Mouse (Mus musculus): Measurements from ENCODE around the gene 1700056E22Rik. TPM values are rescaled to one million over a fixed set of nuclear protein-coding genes. Genes with fewer than 3 reads are reported as not detected.

1700056E22Rik gene
- polyA plus RNA-seq (2015; fragmentation: Nextera tagmentation; extraction: Ambion mirVana), result 1.4 and 1.5 TPM in 2 replicates

DNA sequence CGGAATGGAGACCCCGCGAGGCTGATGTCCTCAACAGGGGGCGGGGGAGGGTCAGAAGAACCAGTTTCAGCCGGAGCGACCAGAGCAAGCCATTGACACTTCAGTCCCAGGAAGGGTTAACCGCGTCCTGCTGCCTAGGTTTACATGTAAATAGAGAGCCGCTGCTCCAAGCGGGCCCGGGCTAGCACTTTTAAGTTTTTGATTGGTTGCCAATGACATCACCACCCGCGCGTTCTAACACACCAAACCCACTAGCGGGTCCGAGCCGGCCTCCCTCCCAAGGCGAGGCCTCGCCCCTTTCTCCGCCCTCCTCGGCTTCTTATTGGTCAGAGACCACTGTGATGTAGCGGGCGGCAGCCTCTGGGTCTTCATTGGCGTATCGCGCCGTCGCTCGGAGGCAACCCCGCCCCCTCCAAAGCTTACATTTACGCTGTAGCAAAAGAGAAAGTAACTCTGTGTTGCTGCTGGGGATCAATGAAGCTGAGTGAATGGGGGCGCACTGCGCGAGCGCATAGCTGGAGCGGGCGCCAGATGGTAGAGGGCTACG, at the start of gene 1700056E22Rik:
TSS of gene 1700056E22Rik (minus strand) at position 291 of the 547 bp plus-strand sequence.
- Histone ChIP-seq H3K4me1 (peaks cover 8% of the 10 kb centered on the region), H3K27ac (peak within 1 kb of the TSS; percentile 96), H3K36me3 (no peaks in the 10 kb centered on the region), H3K27me3 (replicated peaks) (no peaks in the 10 kb centered on the region), H3K4me2 (peak within 1 kb of the TSS; percentile 92), H3K9me3 (no peaks in the 10 kb centered on the region), H3K9ac (peak within 1 kb of the TSS; percentile 81), H3K4me3 (replicated peaks) (peak within 1 kb of the TSS; percentile 75)
- ATAC-seq (ENCODE audit: insufficient read depth, low FRiP score, low read depth), result peak; percentile 99
- under 1% methylated on average over 38 of the region's 38 CpGs for WGBS

DNA sequence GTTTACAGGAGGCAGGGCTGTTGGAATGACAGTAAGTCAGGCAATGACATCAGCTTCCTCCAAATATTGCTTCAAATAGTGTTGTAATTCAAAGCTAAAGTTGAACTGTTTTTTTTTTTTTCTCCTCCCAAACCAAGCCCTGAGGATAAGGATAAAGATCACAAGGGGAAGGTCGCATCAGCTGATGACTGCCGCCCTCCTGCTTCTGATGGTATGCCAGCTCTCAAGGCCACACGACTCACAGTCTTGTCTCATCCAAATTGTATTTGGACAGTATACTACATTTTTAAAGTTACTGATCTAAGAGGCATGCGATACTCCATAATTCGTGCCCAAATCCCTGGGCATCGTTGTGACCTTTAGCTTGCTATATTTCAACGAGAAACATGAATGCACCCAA, 49.1 kb upstream of the 1700056E22Rik start:
- WGBS, result 76% methylated on average over 7 of the region's 7 CpGs
- ATAC-seq (ENCODE audit: insufficient read depth, low FRiP score, low read depth), result no peak

DNA sequence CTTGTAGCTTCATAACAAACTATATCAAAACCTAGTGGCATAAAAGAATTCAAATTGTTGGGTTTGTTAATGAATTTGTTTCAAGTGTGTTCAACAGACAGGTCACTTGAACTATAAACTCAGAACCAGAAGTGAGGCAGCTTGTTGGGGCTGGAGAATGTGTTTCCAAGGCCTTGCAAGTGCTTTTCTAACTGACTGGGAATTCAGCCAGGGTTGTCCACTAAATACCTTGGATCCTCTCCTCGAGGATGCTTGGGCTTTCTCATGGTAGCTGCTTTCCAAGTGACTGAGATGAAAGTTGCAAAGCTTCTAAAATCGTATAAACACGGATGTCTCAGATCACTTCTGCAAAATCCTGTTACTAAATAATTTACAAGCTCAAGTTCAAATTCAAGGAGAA, 48.6 kb upstream of the 1700056E22Rik start:
- Histone ChIP-seq H3K4me2 (no peak overlapping the region), H3K9me3 (no peaks in the 10 kb centered on the region), H3K36me3 (no peaks in the 10 kb centered on the region), H3K4me3 (replicated peaks) (no peak overlapping the region), H3K9ac (no peak overlapping the region), H3K4me1 (no peaks in the 10 kb centered on the region), H3K27ac (no peak overlapping the region), H3K27me3 (replicated peaks) (no peaks in the 10 kb centered on the region)
- ATAC-seq (ENCODE audit: insufficient read depth, low FRiP score, low read depth), result no peak
- WGBS, result 43% methylated on average over 3 of the region's 3 CpGs

More for the DNA sequence above, 49.1 kb upstream of the 1700056E22Rik start:
- Histone ChIP-seq H3K27ac (no peak overlapping the region), H3K9ac (no peak overlapping the region), H3K4me3 (replicated peaks) (no peak overlapping the region), H3K9me3 (no peaks in the 10 kb centered on the region), H3K27me3 (replicated peaks) (no peaks in the 10 kb centered on the region), H3K4me2 (no peak overlapping the region), H3K36me3 (no peaks in the 10 kb centered on the region), H3K4me1 (no peaks in the 10 kb centered on the region)

DNA sequence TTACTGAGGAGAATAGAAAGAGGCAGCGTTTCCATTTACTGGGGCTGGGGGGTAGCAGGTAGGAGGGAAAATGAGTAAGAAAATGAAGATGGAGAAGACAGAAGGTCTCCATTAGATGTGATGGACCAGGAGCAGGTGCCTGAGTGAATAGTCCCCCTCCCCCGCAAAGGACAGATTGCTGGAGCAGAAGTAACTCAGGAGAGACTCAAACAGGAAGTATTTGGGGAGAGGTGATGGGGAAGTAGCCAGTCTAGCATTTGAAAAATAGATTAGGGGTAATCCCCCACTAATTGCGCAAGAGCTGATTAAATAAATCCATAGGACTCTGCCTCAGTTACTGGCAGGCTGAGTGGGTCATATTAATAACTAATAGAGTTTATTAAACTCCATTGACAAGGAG, 45.2 kb upstream of the 1700056E22Rik start:
- Histone ChIP-seq H3K27ac (no peak overlapping the region), H3K4me3 (replicated peaks) (no peak overlapping the region), H3K9ac (no peak overlapping the region), H3K4me1 (peaks cover 5% of the 10 kb centered on the region; the same call in 1 of the 2 replicates), H3K27me3 (replicated peaks) (no peaks in the 10 kb centered on the region), H3K36me3 (no peaks in the 10 kb centered on the region), H3K4me2 (no peak overlapping the region), H3K9me3 (no peaks in the 10 kb centered on the region)
- ATAC-seq (ENCODE audit: insufficient read depth, low FRiP score, low read depth), result no peak
- 89% methylated on average over 3 of the region's 3 CpGs for WGBS

DNA sequence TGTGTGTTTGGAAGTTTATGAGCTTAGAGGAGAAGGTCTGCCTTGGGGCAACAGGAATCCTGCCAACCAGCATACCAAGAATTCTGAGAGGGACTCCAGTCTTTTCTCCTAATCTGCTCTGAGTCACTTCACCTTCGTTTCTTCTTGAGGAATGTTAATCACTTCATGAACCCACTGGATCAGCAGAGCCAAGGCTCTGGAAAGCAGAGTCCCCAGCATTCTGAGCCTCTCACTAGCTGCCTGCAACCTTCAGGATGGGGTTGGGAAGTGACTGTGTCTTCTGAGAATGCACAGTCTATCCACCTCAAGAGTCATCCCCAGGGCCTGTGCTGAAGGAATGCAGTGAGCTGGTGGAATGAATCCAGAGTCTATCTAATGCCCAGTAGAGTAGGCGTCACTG, 42.7 kb upstream of the 1700056E22Rik start:
- H3K27me3 ChIP-seq (replicated peaks), result no peaks in the 10 kb centered on the region
- no peak for ATAC-seq (ENCODE audit: insufficient read depth, low FRiP score, low read depth)
- 0 out of 2 replicates have a peak overlapping the region, but pooled peaks have one; percentile 26 for H3K27ac ChIP-seq
- H3K9me3 ChIP-seq, result no peaks in the 10 kb centered on the region
- H3K4me2 ChIP-seq, result no peak overlapping the region
- peaks cover 5% of the 10 kb centered on the region; the same call in 1 of the 2 replicates for H3K4me1 ChIP-seq
- no peaks in the 10 kb centered on the region for H3K36me3 ChIP-seq
- H3K4me3 ChIP-seq (replicated peaks), result no peak overlapping the region
- H3K9ac ChIP-seq, result no peak overlapping the region
- WGBS, result 36% methylated on average over 2 of the region's 2 CpGs

DNA sequence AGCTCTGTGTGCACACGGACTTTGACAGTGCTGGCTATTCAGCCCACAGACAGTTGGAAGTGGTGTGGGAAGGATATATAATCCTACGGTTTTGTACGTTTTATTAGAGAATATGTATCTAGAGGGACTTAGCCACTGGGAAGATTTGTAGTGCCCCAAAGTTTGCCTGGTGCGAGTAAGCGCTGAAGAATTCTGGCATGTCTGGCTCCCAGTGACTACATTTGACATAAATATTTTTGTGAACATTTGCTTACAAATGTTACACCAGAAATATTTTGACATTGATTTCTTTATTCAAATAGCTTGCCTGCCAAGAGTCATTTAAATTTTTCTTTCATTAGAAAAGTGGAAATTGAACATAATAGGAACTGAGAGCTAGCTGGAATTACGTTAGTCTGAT, 42.0 kb upstream of the 1700056E22Rik start:
- Histone ChIP-seq H3K4me2 (no peak overlapping the region), H3K36me3 (no peaks in the 10 kb centered on the region), H3K27me3 (replicated peaks) (no peaks in the 10 kb centered on the region), H3K9ac (no peak overlapping the region), H3K4me3 (replicated peaks) (no peak overlapping the region), H3K27ac (peak overlapping the region; percentile 31; the same call in 1 of the 2 replicates), H3K4me1 (peaks cover 5% of the 10 kb centered on the region; the same call in 1 of the 2 replicates), H3K9me3 (no peaks in the 10 kb centered on the region)
- 51% methylated on average over 6 of the region's 6 CpGs for WGBS
- no peak for ATAC-seq (ENCODE audit: insufficient read depth, low FRiP score, low read depth)

DNA sequence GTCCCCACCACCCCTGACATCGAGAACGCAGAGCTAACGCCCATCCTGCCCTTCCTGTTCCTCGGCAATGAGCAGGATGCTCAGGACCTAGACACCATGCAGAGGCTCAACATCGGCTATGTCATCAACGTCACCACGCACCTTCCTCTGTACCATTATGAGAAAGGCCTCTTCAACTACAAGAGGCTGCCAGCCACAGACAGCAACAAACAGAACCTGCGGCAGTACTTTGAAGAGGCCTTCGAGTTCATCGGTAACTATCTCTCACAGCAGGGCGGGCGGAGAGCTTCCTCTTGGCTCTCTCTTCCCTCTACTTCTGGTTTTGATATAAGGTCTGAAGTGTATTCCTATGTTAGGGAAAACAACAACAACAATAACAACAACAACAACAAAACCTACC, 34.9 kb upstream of the 1700056E22Rik start:
- H3K4me2 ChIP-seq, result no peak overlapping the region
- no peak overlapping the region for H3K4me3 ChIP-seq (replicated peaks)
- no peak overlapping the region for H3K27ac ChIP-seq
- H3K9me3 ChIP-seq, result no peaks in the 10 kb centered on the region
- no peaks in the 10 kb centered on the region for H3K36me3 ChIP-seq
- ATAC-seq (ENCODE audit: insufficient read depth, low FRiP score, low read depth), result no peak
- no peaks in the 10 kb centered on the region for H3K27me3 ChIP-seq (replicated peaks)
- H3K4me1 ChIP-seq, result no peaks in the 10 kb centered on the region
- 92% methylated on average over 12 of the region's 12 CpGs for WGBS
- H3K9ac ChIP-seq, result no peak overlapping the region

DNA sequence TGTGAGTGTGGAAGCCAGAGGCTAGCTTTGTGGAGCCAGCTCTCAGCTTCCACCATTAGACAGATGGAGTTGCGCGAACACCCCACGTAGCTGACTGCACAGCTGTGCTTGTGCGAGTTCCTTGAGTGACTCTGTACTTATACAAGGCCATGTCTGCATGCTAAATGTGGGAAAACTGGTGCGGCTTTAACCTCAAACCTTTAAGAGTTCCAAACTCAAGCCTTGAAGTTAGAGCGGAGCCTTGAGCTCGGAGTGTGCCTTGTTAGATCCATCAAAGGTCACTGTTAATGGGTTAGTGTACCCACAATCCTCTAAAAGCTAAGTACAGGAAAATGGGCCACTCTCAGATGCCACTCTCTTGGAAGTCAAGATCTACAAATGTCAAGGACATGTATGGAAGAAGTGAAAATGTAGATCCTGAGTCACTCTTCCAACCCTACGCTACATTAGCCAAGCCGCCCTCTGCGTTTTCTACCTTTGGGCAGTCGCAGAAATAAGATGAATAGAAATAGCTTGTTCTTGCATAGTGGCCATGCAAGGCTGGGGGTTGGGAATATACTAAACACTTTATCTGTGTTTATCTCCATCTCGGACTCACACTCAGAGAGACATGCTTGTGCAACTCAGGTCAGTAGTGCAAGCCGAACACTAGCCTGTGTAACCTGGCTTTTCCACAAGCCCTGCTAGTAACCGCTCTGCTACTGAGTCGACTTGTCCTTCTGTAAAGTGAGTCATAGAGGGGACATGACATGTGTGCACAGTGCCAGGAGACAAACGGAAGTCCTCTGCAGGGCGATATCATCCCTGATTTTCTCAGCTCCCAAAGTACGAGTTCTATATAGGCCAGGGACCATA, 33.8 kb upstream of the 1700056E22Rik start:
- WGBS, result 88% methylated on average over 18 of the region's 18 CpGs

DNA sequence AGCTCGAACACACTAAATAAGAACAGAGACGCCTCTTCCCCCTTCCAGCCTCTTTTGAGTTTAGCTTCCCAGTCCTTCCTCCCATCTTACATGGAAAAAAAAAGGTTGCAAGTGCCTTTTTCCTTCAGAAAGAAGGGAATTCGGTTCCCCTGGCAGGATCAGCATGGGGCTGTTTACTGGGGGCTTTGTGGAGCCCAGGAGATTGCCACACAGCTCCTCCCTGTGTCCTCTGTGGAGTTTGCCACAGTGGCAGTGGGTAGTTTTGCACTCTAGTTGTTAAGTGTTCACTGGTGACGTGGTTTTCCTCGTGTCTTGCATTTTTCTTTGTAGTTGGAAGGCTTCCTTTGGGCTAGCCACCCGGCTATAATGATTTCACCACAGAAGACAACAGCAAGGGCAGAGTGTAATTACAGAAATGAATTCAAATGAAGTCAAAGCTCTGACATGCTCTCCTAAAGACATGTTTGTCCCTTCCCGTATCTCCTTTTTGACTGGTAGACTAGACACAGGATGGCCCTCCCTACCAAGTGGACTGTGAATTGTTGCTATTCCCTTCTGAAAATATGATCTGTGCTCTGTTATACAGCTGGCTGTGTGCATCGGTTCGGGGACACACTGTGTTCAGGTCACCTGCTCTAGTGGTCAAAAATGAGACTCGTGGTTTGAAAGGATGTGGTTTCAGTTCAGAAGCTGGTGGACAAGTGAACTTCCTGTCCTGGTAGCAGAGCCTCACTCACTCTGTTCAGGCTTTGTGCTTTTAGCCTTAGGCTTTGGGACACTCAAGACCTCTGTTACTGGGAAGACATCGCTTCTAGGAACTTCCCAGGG, 32.6 kb upstream of the 1700056E22Rik start:
- no peaks in the 10 kb centered on the region for H3K36me3 ChIP-seq
- no peak overlapping the region for H3K9ac ChIP-seq
- H3K4me1 ChIP-seq, result peaks cover under 1% of the 10 kb centered on the region; the same call in 1 of the 2 replicates
- no peak overlapping the region for H3K4me2 ChIP-seq
- no peaks in the 10 kb centered on the region for H3K27me3 ChIP-seq (replicated peaks)
- H3K27ac ChIP-seq, result no peak overlapping the region
- H3K4me3 ChIP-seq (replicated peaks), result no peak overlapping the region
- H3K9me3 ChIP-seq, result no peaks in the 10 kb centered on the region
- ATAC-seq (ENCODE audit: insufficient read depth, low FRiP score, low read depth), result no peak
- WGBS, result 71% methylated on average over 11 of the region's 11 CpGs

More for the DNA sequence above, 33.8 kb upstream of the 1700056E22Rik start:
- no peak overlapping the region for H3K4me3 ChIP-seq (replicated peaks)
- H3K9me3 ChIP-seq, result no peaks in the 10 kb centered on the region
- no peak for ATAC-seq (ENCODE audit: insufficient read depth, low FRiP score, low read depth)
- H3K9ac ChIP-seq, result no peak overlapping the region
- no peaks in the 10 kb centered on the region for H3K36me3 ChIP-seq
- H3K4me2 ChIP-seq, result no peak overlapping the region
- H3K27ac ChIP-seq, result no peak overlapping the region
- H3K4me1 ChIP-seq, result no peaks in the 10 kb centered on the region
- H3K27me3 ChIP-seq (replicated peaks), result no peaks in the 10 kb centered on the region

DNA sequence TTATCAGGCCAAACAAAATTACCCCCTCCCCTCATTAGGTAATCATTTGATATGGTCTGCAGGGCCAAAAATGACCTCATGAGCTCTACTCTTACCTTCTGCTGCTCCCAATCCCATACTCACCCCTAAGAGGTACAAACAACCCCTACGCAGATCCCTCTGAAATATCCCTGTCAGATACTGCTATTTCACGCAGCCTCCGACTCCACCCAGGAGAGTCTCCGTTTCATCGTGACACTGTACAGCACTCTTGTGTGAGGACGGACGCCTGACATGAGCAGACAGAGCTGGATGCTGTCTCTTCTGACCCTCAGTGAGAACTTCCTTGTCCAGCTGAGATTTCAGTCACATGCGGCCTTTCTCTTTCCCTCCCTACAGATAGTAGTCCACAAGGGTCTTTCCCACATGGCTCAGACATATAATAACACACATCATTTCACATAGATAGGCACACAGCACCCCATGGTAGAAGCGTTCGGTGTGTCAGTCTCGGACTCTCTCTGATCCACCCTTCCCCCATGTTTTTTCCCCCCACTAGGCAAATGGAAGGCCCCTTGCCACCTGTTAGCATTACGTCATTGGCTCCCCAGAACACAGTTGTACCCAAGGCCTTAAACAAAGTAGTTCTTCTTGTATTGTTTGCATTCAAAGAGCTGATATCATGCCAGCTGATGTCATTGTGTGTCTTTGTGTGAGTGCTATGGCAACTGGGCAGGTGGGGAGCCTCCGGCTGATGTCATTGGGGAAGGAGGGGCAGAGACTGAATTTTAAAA, 31.7 kb upstream of the 1700056E22Rik start:
- Histone ChIP-seq H3K4me2 (no peak overlapping the region), H3K27me3 (replicated peaks) (no peaks in the 10 kb centered on the region), H3K36me3 (no peaks in the 10 kb centered on the region), H3K4me3 (replicated peaks) (no peak overlapping the region), H3K9me3 (no peaks in the 10 kb centered on the region), H3K27ac (no peak overlapping the region), H3K9ac (no peak overlapping the region), H3K4me1 (peaks cover 9% of the 10 kb centered on the region; the same call in 1 of the 2 replicates)
- 75% methylated on average over 13 of the region's 13 CpGs for WGBS
- ATAC-seq (ENCODE audit: insufficient read depth, low FRiP score, low read depth), result peak; percentile 25; the same call in 1 of the 2 replicates

DNA sequence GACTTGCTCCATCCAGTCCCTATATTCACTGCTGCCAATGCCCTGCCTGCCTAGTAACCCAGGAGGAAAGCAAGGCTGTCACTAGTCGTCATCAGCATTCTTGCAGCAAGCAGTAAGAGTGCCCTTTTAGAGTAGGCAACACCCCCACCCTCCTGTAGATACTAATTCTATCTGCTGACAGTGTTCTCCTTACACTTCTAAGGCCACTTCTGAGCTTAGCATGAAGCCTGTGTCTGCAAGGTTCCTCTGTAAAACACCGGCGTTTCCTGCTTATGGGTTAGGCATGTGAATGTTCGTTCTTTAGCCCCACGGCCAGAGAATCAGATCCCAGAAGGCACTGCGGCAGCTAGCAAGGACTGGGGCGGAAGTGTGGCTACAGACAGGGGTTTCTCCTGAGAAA, 30.2 kb upstream of the 1700056E22Rik start:
- H3K36me3 ChIP-seq, result no peaks in the 10 kb centered on the region
- no peak overlapping the region for H3K4me2 ChIP-seq
- WGBS, result 78% methylated on average over 7 of the region's 7 CpGs
- no peak overlapping the region for H3K27ac ChIP-seq
- H3K9ac ChIP-seq, result no peak overlapping the region
- peaks cover 16% of the 10 kb centered on the region; the same call in 1 of the 2 replicates for H3K4me1 ChIP-seq
- H3K27me3 ChIP-seq (replicated peaks), result no peaks in the 10 kb centered on the region
- no peak for ATAC-seq (ENCODE audit: insufficient read depth, low FRiP score, low read depth)
- H3K9me3 ChIP-seq, result no peaks in the 10 kb centered on the region
- no peak overlapping the region for H3K4me3 ChIP-seq (replicated peaks)
